Mouse (Mus musculus) cortical plate, adult 2 months (tissue): ENCODE results near the gene Kcnj16.

Experiments used
- CTCF ChIP-seq: fragments of 200-500 bp; IDR thresholded peaks from 2 replicates; pipeline ENCODE4 v1.5.1; 2011; ENCODE audit warnings: mild to moderate bottlenecking, control low read depth, low read length; ENCODE audit not compliant: insufficient read depth; ENCODE audit errors: extremely low read depth
- POLR2A ChIP-seq: fragments of 200-500 bp; IDR thresholded peaks from 2 replicates; pipeline ENCODE4 v1.6.1; 2011; ENCODE audit warnings: mild to moderate bottlenecking, low read length, control low read depth; ENCODE audit not compliant: insufficient read depth; ENCODE audit errors: extremely low read depth

GRCm38 (mm10) chr11:110935699-110936098, 32.1 kb upstream of the Kcnj16 start:
- TF ChIP-seq CTCF = no peak
- TF ChIP-seq POLR2A = no peak
